Mouse (Mus musculus): Measurements from ENCODE around the gene Slc37a1.

Slc37a1 gene

GRCm38 (mm10) chr17:31400294-31400693 is 113.7 kb downstream of the Slc37a1 start:
- in situ Hi-C loops (cut with MboI) = no loop called here
